Mouse (Mus musculus) liver, adult 2 months (tissue): Measurements from ENCODE around the gene Plcb2. TPM values are rescaled to one million over a fixed set of nuclear protein-coding genes. Genes with fewer than 3 reads are reported as not detected.

ENCODE experiments used
- DNase-seq: peaks from one replicate; pipeline ENCODE4 v3.0.0-alpha.2; 2011; ENCODE audit warnings: low read depth, low spot score; ENCODE audit errors: extremely low read depth
- H3K27ac ChIP-seq: fragments of 200-500 bp; replicated peaks from 2 replicates; pipeline ENCODE4 v1.5.1; 2012; ENCODE audit warnings: low read depth, mild to moderate bottlenecking, control low read depth, inconsistent platforms, low read length; ENCODE audit not compliant: insufficient read depth
- H3K27me3 ChIP-seq: fragments of 200-500 bp; 2 replicates; pipeline ENCODE4 v1.6.1; 2012; ENCODE audit warnings: mild to moderate bottlenecking, moderate library complexity, low read length, inconsistent platforms; ENCODE audit not compliant: control insufficient read depth, insufficient read depth
- H3K36me3 ChIP-seq: fragments of 200-500 bp; 2 replicates; pipeline ENCODE4 v1.6.1; 2012; ENCODE audit warnings: low read length, inconsistent platforms; ENCODE audit not compliant: control insufficient read depth, insufficient read depth
- H3K4me1 ChIP-seq: fragments of 200-500 bp; 2 replicates; pipeline ENCODE4 v1.6.1; 2011; ENCODE audit warnings: low read length; ENCODE audit not compliant: control insufficient read depth, insufficient read depth
- H3K4me3 ChIP-seq: fragments of 200-500 bp; 2 replicates; pipeline ENCODE4 v1.5.1; 2011; ENCODE audit warnings: low read depth, mild to moderate bottlenecking, control low read depth, low read length, moderate library complexity; ENCODE audit not compliant: insufficient read depth
- H3K79me2 ChIP-seq: fragments of 200-500 bp; 2 replicates; pipeline ENCODE4 v1.6.1; 2012; ENCODE audit warnings: inconsistent platforms, mild to moderate bottlenecking, low read length, moderate library complexity; ENCODE audit not compliant: control insufficient read depth, insufficient read depth
- H3K9ac ChIP-seq: fragments of 200-500 bp; 2 replicates; pipeline ENCODE4 v1.6.1; 2012; ENCODE audit warnings: low read depth, mild to moderate bottlenecking, control low read depth, inconsistent platforms, low read length
- CTCF ChIP-seq: fragments of 200-500 bp; IDR thresholded peaks from 2 replicates; pipeline ENCODE4 v1.5.1; 2011; ENCODE audit warnings: low read depth, low read length, control low read depth
- POLR2A ChIP-seq: fragments of 200-500 bp; IDR thresholded peaks from 2 replicates; pipeline ENCODE4 v1.6.1; 2011; ENCODE audit warnings: low read length, control low read depth; ENCODE audit not compliant: insufficient read depth; ENCODE audit errors: extremely low read depth
- WGBS: fragments of 180-500 bp; shearing (Covaris S2); methylation state at CpG from one replicate; pipeline ENCODE4 v1.1.7; 2018; 5-methylcytosine and 5-hydroxymethylcytosine counted together
- polyA plus RNA-seq: library from polyadenylated mRNA; depleted of rRNA; stranded (reverse); fragments of >200 nt; gene quantifications from 2 replicates; pipeline ENCODE4 v1.2.3, GENCODE M21; 2012
- total RNA-seq: library from RNA; depleted of rRNA; stranded (reverse); fragments of >200 nt; gene quantifications from 2 replicates; pipeline ENCODE4 v1.2.3, GENCODE M21; 2014

The Plcb2 gene
- total and polyA plus RNA-seq, 2 experiments = 0.80 to 1.2 TPM

GRCm38 (mm10) chr2:118766041-118767033 is 38.1 kb upstream of the Plcb2 start:
- 78% methylated on average over 10 of the region's 10 CpGs for WGBS
- peaks cover 8% of the 10 kb centered on the region for H3K4me1 ChIP-seq
- H3K79me2 ChIP-seq = no peaks in the 10 kb centered on the region
- no peaks in the 10 kb centered on the region for H3K36me3 ChIP-seq
- no peaks in the 10 kb centered on the region for H3K27me3 ChIP-seq
- no peak overlapping the region for H3K4me3 ChIP-seq
- no peak overlapping the region for H3K9ac ChIP-seq
- peak overlapping the region; percentile 33 for H3K27ac ChIP-seq
- TF ChIP-seq CTCF = peak; percentile 9; the same call in 1 of the 2 replicates
- TF ChIP-seq POLR2A = no peak
- DNase-seq = no peak

- H3K27me3 ChIP-seq = no peaks in the 10 kb centered on the region
- TF ChIP-seq CTCF (no peak), POLR2A (no peak)
- peaks cover 8% of the 10 kb centered on the region for H3K4me1 ChIP-seq
- no peaks in the 10 kb centered on the region for H3K36me3 ChIP-seq
- 91% methylated on average over 5 of the region's 5 CpGs for WGBS
- H3K9ac ChIP-seq = no peak overlapping the region
- no peaks in the 10 kb centered on the region for H3K79me2 ChIP-seq
- no peak for DNase-seq
- no peak overlapping the region for H3K27ac ChIP-seq
- no peak overlapping the region for H3K4me3 ChIP-seq
Measured at GRCm38 (mm10) chr2:118764875-118765274, 36.6 kb upstream of the Plcb2 start.

- H3K4me1 ChIP-seq = peaks cover 8% of the 10 kb centered on the region
- TF ChIP-seq POLR2A (no peak), CTCF (peak; percentile 45)
- no peaks in the 10 kb centered on the region for H3K27me3 ChIP-seq
- 0 out of 2 replicates have a peak overlapping the region, but pooled peaks have one; percentile 3 for H3K27ac ChIP-seq
- 39% methylated on average over 11 of the region's 11 CpGs for WGBS
- no peak overlapping the region for H3K4me3 ChIP-seq
- DNase-seq = peak; percentile 33
- H3K36me3 ChIP-seq = no peaks in the 10 kb centered on the region
- no peak overlapping the region for H3K9ac ChIP-seq
- no peaks in the 10 kb centered on the region for H3K79me2 ChIP-seq
Measured at GRCm38 (mm10) chr2:118764094-118764831, 36.0 kb upstream of the Plcb2 start.

DNA sequence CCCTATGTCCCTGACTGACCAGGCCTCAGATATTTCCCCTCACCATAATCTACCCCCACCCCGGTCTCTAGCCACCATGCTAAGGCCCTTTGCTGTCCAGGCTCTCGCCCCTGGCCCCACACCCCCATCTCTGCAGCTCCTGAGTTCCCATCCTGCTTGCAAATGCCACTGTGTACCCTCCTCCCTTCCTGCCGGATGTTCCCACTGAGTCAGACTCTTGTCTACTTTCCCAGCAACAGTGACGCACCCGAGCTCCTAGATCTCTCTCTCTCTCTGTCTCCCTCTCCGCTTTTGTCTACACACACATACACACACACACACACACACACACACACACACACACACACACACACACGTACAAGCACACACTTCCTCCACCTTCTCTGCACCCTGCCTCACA is 35.2 kb upstream of the Plcb2 start:
- no peaks in the 10 kb centered on the region for H3K27me3 ChIP-seq
- no peak overlapping the region for H3K9ac ChIP-seq
- H3K27ac ChIP-seq = peak overlapping the region; percentile 72
- WGBS = 76% methylated on average over 7 of the region's 7 CpGs
- H3K79me2 ChIP-seq = no peaks in the 10 kb centered on the region
- H3K36me3 ChIP-seq = no peaks in the 10 kb centered on the region
- no peak overlapping the region for H3K4me3 ChIP-seq
- TF ChIP-seq POLR2A = no peak
- no peak for TF ChIP-seq CTCF
- peaks cover 8% of the 10 kb centered on the region for H3K4me1 ChIP-seq
- no peak for DNase-seq

DNA sequence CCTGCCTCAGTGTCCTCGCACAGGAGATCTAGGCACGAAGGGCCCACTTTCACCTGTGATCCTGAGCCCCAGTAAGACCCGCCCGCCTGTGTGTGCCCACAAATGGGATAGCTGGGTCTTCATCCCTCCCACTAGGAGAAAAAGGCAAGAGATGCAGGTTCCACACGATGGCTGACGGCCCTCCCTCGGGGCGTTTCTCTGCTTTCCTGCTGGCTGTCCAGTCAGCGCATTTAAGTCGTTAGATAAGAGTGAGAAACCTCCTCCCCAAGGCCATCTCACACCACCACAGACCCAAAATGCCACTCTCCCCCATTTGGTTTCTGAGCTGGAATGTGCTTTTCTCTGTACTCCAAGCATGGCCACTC is 34.5 kb upstream of the Plcb2 start:
- Histone ChIP-seq H3K36me3 (no peaks in the 10 kb centered on the region), H3K79me2 (no peaks in the 10 kb centered on the region), H3K27ac (peak overlapping the region; percentile 72), H3K4me1 (peaks cover 8% of the 10 kb centered on the region), H3K27me3 (no peaks in the 10 kb centered on the region), H3K9ac (peak overlapping the region; percentile 60), H3K4me3 (peak overlapping the region; percentile 51; the same call in 1 of the 2 replicates)
- no peak for TF ChIP-seq POLR2A
- no peak; the same call in 1 of the 2 replicates for TF ChIP-seq CTCF
- DNase-seq = no peak
- 10% methylated on average over 10 of the region's 10 CpGs for WGBS
